Mouse (Mus musculus): ENCODE results near the gene Cacna1f. TPM values are rescaled to one million over a fixed set of nuclear protein-coding genes. Genes with fewer than 3 reads are reported as not detected.

Cacna1f gene
- not detected in 2 replicates for total RNA-seq (2021)
- long read RNA-seq, experiment 1, result 0 reads
- long read RNA-seq, experiment 2, result 0 reads

GRCm38 (mm10) chrX:7606783-7607182 lies at the start of gene Cacna1f:
TSS of gene Cacna1f (plus strand) at chrX:7607083.
- no peak for DNase-seq

- DNase-seq, result no peak
These were observed 43.8 kb upstream of the Cacna1f start for GRCm38 (mm10) chrX:7563076-7563475.

GRCm38 (mm10) chrX:7566352-7566751 lies 40.5 kb upstream of the Cacna1f start:
- no peak for DNase-seq

GRCm38 (mm10) chrX:7567491-7567890 lies 39.4 kb upstream of the Cacna1f start:
- DNase-seq, result no peak

- no peak for DNase-seq
These were observed 36.3 kb upstream of the Cacna1f start for GRCm38 (mm10) chrX:7570481-7571175.

GRCm38 (mm10) chrX:7571565-7572136 lies 35.2 kb upstream of the Cacna1f start:
- DNase-seq, result no peak

- no peak for DNase-seq
These were observed 34.4 kb upstream of the Cacna1f start for GRCm38 (mm10) chrX:7572466-7572865.

GRCm38 (mm10) chrX:7573176-7574086 lies 33.5 kb upstream of the Cacna1f start, which contains the start of gene Foxp3:
TSS of gene Foxp3 (plus strand) at chrX:7573644.
- DNase-seq, result peak; percentile 70

GRCm38 (mm10) chrX:7574087-7574884 lies 32.6 kb upstream of the Cacna1f start, which contains the start of gene Ppp1r3f:
TSS of gene Ppp1r3f (minus strand) at chrX:7574283.
- DNase-seq, result peak; percentile 96

- DNase-seq, result no peak
These were observed 32.0 kb upstream of the Cacna1f start for GRCm38 (mm10) chrX:7574885-7575231.

GRCm38 (mm10) chrX:7581151-7581550 lies 25.7 kb upstream of the Cacna1f start:
- no peak for DNase-seq

- no peak for DNase-seq
These were observed 23.0 kb upstream of the Cacna1f start for GRCm38 (mm10) chrX:7583881-7584280.

- no peak for DNase-seq
These were observed 20.5 kb upstream of the Cacna1f start for GRCm38 (mm10) chrX:7586356-7586755.

- DNase-seq, result no peak
These were observed 11.5 kb upstream of the Cacna1f start for GRCm38 (mm10) chrX:7595371-7595770.

- DNase-seq, result no peak
These were observed 2.9 kb upstream of the Cacna1f start for GRCm38 (mm10) chrX:7604004-7604403.

- peak; percentile 87 for DNase-seq
These were observed 1.9 kb upstream of the Cacna1f start, which contains the start of gene Ccdc22 for GRCm38 (mm10) chrX:7604879-7605574. TSS of gene Ccdc22 (minus strand) at chrX:7605517.

- DNase-seq, result no peak
These were observed 1.3 kb upstream of the Cacna1f start for GRCm38 (mm10) chrX:7605575-7605941.

- no peak for DNase-seq
These were observed 3.2 kb downstream of the Cacna1f start for GRCm38 (mm10) chrX:7610035-7610434.

GRCm38 (mm10) chrX:7610536-7611258 lies 3.8 kb downstream of the Cacna1f start:
- DNase-seq, result no peak

GRCm38 (mm10) chrX:7617889-7618551 lies 11.1 kb downstream of the Cacna1f start:
- no peak for DNase-seq

All from adrenal gland, postnatal 14 days (tissue).